9 mouse cellular contexts compared by ENCODE assay signal in genomic region chr5:110136087-110136464, GRCm38 (mm10). TPM values are rescaled to one million over a fixed set of nuclear protein-coding genes. Genes with fewer than 3 reads are reported as not detected.
DNase-seq lines count a peak whose midpoint lies in the region; ATAC-seq and TF ChIP-seq lines count a peak whose summit lies in the region.
"Had no signal": no experiment of that assay in that cellular context is flagged by ENCODE, and none has a peak within 500 bp of the region (broad histone marks: within the 10 kb centered on the region; RNA-seq: fewer than 3 reads in every experiment).

No protein-coding gene starts in this region.

- no peak for ATAC-seq in heart, postnatal 0 days (ENCODE audit: insufficient read depth, low read depth)
- peak; percentile 29 for ATAC-seq in Patski
- ATAC-seq in hindbrain, embryonic 11.5 days (ENCODE audit: low FRiP score), result peak; percentile 47; the same call in 1 of the 2 replicates

- peak overlapping the region; percentile 76 for H3K9ac ChIP-seq in heart, postnatal 0 days (replicated peaks; ENCODE audit: low read depth, low read length)
- peak overlapping the region; percentile 75 for H3K9ac ChIP-seq in hindbrain, embryonic 11.5 days (ENCODE audit: low read depth, low read length)

- no peaks in the 10 kb centered on the region for H3K27me3 ChIP-seq in heart, postnatal 0 days (ENCODE audit: control insufficient read depth, insufficient read depth, low read length)
- no peaks in the 10 kb centered on the region for H3K27me3 ChIP-seq in Patski
- no peaks in the 10 kb centered on the region for H3K27me3 ChIP-seq in hindbrain, embryonic 11.5 days (ENCODE audit: control insufficient read depth, insufficient read depth, low read length)

- no peak for DNase-seq in heart, postnatal 0 days (ENCODE audit: low spot score)
- no peak for DNase-seq in heart, postnatal 36 days
- DNase-seq in Patski (ENCODE audit: low read depth, low spot score), result peak; percentile 6
- no peak for DNase-seq in hindbrain, embryonic 11.5 days (ENCODE audit: low spot score)
- peak; percentile 4 for DNase-seq in mesoderm, embryonic 11.5 days (ENCODE audit: low read depth, low spot score)
- no peak for DNase-seq in cerebellum, postnatal 4 days (ENCODE audit: low spot score in 2 of 2)
- DNase-seq in adrenal gland, postnatal 36 days, result no peak
- no peak for DNase-seq in adrenal gland, adult 18-20 months (ENCODE audit: low spot score in 2 of 2)

- H3K27ac ChIP-seq in heart, postnatal 0 days (ENCODE audit: low read depth), result peak overlapping the region; percentile 75
- H3K27ac ChIP-seq in hindbrain, embryonic 11.5 days (ENCODE audit: low read depth, low read length), result peak overlapping the region; percentile 54

- in situ Hi-C loops in Patski (cut with MboI; ENCODE audit: low pct_unique_long_range_greater_than_20kb), result loop anchor here (10.0 kb wide), 1 partner anchor 581 kb away; the partner anchor contains the start of gene Crlf2

- CTCF ChIA-PET in Patski (lab: Charles Lee), result interaction anchor here (1.1 kb wide), 1 partner anchor 79 kb away, joined by 3 read pairs; no protein-coding TSS in a partner anchor

- peaks cover 7% of the 10 kb centered on the region for H3K9me3 ChIP-seq in heart, postnatal 0 days (replicated peaks; ENCODE audit: control insufficient read depth, low read length)
- no peaks in the 10 kb centered on the region for H3K9me3 ChIP-seq in hindbrain, embryonic 11.5 days (ENCODE audit: control insufficient read depth, low read length)

- peak overlapping the region; percentile 82 for H3K4me2 ChIP-seq in heart, postnatal 0 days (ENCODE audit: low read depth, low read length)
- H3K4me2 ChIP-seq in hindbrain, embryonic 11.5 days (replicated peaks; ENCODE audit: low read depth, low read length), result peak overlapping the region; percentile 71

- 3% methylated on average over 18 of the region's 18 CpGs for WGBS in heart, postnatal 0 days
- WGBS in hindbrain, embryonic 11.5 days, result 8% methylated on average over 18 of the region's 18 CpGs

- intact Hi-C loops in heart, postnatal 36 days (cut with DNase I), result loop anchor here (5.0 to 10.0 kb wide), 4 partner anchors 41 to 581 kb away; partner anchors contain the start of genes Crlf2, Golga3 and Zfp932

- 0 out of 2 replicates have a peak, but pooled peaks cover 4% of the 10 kb centered on the region for H3K4me1 ChIP-seq in heart, postnatal 0 days (ENCODE audit: control insufficient read depth, insufficient read depth)
- no peaks in the 10 kb centered on the region for H3K4me1 ChIP-seq in hindbrain, embryonic 11.5 days (replicated peaks; ENCODE audit: control insufficient read depth, insufficient read depth, low read length)

- POLR2A ChIA-PET in Patski (lab: Charles Lee), result no interaction called here

- no peak for TF ChIP-seq CTCF in heart, postnatal 0 days (IDR thresholded peaks at IDR 0.05; ENCODE audit: low read depth)
- TF ChIP-seq CTCF in Patski (IDR thresholded peaks at IDR 0.05), result no peak

- H3K4me3 ChIP-seq in heart, postnatal 0 days (ENCODE audit: low read depth, low read length), result peak overlapping the region; percentile 81
- peak overlapping the region; percentile 85 for H3K4me3 ChIP-seq in hindbrain, embryonic 11.5 days (ENCODE audit: low read depth, low read length)

- peaks cover 19% of the 10 kb centered on the region for H3K36me3 ChIP-seq in heart, postnatal 0 days (replicated peaks; ENCODE audit: control insufficient read depth, insufficient read depth, low read length)
- no peaks in the 10 kb centered on the region for H3K36me3 ChIP-seq in hindbrain, embryonic 11.5 days (ENCODE audit: control insufficient read depth, insufficient read depth, low read length)

- no peak for TF ChIP-seq EP300 in heart, postnatal 0 days (IDR thresholded peaks at IDR 0.05; ENCODE audit: low read depth)

RNA-seq across cellular contexts. Expression of gene Chfr, which starts 0.4 kb away (rescaled TPM):
- 32.3 and 56.0 TPM in 2 replicates for total RNA-seq in heart, postnatal 0 days (2014; rRNA removed; ENCODE audit: low replicate concordance)
- 17.3 and 19.7 TPM in 2 replicates for polyA plus RNA-seq in heart, postnatal 0 days (2015; fragmentation: Nextera tagmentation; extraction: Ambion mirVana)
- 10 to 100 TPM; 13.2 to 13.8 TPM for total RNA-seq in heart, postnatal 36 days (2021)
- 43.4 TPM for polyA plus RNA-seq in Patski (2021)
- polyA plus RNA-seq in hindbrain, embryonic 11.5 days (2014; fragmentation: Nextera tagmentation; extraction: Ambion mirVana), result 86.9 and 88.5 TPM in 2 replicates
- total RNA-seq in adrenal gland, postnatal 36 days (2021), result 10 to 100 TPM; 29.7 to 31.9 TPM
- 10 to 100 TPM; 20.3 to 31.9 TPM for total RNA-seq in adrenal gland, adult 18-20 months (2021)

RNA-seq across cellular contexts. Expression of gene Zfp605, which starts 26.2 kb away (rescaled TPM):
- total RNA-seq in heart, postnatal 0 days (2014; rRNA removed; ENCODE audit: low replicate concordance), result 0.50 and 3.3 TPM in 2 replicates
- 2.1 and 2.4 TPM in 2 replicates for polyA plus RNA-seq in heart, postnatal 0 days (2015; fragmentation: Nextera tagmentation; extraction: Ambion mirVana)
- 1 to 10 TPM; 2.7 to 2.9 TPM for total RNA-seq in heart, postnatal 36 days (2021)
- 12.6 TPM for polyA plus RNA-seq in Patski (2021)
- polyA plus RNA-seq in hindbrain, embryonic 11.5 days (2014; fragmentation: Nextera tagmentation; extraction: Ambion mirVana), result 8.6 and 10.7 TPM in 2 replicates
- total RNA-seq in adrenal gland, postnatal 36 days (2021), result 1 to 10 TPM; 6.5 to 6.9 TPM
- 1 to 10 TPM; 6.0 to 6.2 TPM for total RNA-seq in adrenal gland, adult 18-20 months (2021)

RNA-seq across cellular contexts. Expression of gene Gtpbp6, which starts 28.1 kb away (rescaled TPM):
- total RNA-seq in heart, postnatal 0 days (2014; rRNA removed; ENCODE audit: low replicate concordance), result 29.8 and 32.3 TPM in 2 replicates
- 13.9 and 14.2 TPM in 2 replicates for polyA plus RNA-seq in heart, postnatal 0 days (2015; fragmentation: Nextera tagmentation; extraction: Ambion mirVana)
- total RNA-seq in heart, postnatal 36 days (2021), result 10 to 100 TPM; 27.2 to 28.8 TPM
- polyA plus RNA-seq in Patski (2021), result 56.8 TPM
- polyA plus RNA-seq in hindbrain, embryonic 11.5 days (2014; fragmentation: Nextera tagmentation; extraction: Ambion mirVana), result 26.6 and 29.5 TPM in 2 replicates
- 10 to 100 TPM; 50.6 to 71.9 TPM for total RNA-seq in adrenal gland, postnatal 36 days (2021)
- 10 to 100 TPM; 69.9 to 71.0 TPM for total RNA-seq in adrenal gland, adult 18-20 months (2021)

RNA-seq across cellular contexts. Expression of gene Plcxd1, which starts 36.3 kb away (rescaled TPM):
- not detected in 2 replicates for total RNA-seq in heart, postnatal 0 days (2014; rRNA removed; ENCODE audit: low replicate concordance)
- polyA plus RNA-seq in heart, postnatal 0 days (2015; fragmentation: Nextera tagmentation; extraction: Ambion mirVana), result 0.26 and 0.29 TPM in 2 replicates
- total RNA-seq in heart, postnatal 36 days (2021), result not detected
- 1.6 TPM for polyA plus RNA-seq in Patski (2021)
- polyA plus RNA-seq in hindbrain, embryonic 11.5 days (2014; fragmentation: Nextera tagmentation; extraction: Ambion mirVana), result 0.64 and 0.76 TPM in 2 replicates
- total RNA-seq in adrenal gland, postnatal 36 days (2021), result under 1 TPM in 1 of 2 experiments, not detected in 1; 0.10 TPM
- total RNA-seq in adrenal gland, adult 18-20 months (2021), result under 1 TPM in 1 of 2 experiments, not detected in 1; 0.19 TPM
- total RNA-seq: gastrocnemius, postnatal 36 days had no signal

RNA-seq across cellular contexts. Expression of gene Golga3, which starts 40.4 kb away (rescaled TPM):
- 10.1 and 17.6 TPM in 2 replicates for total RNA-seq in heart, postnatal 0 days (2014; rRNA removed; ENCODE audit: low replicate concordance)
- polyA plus RNA-seq in heart, postnatal 0 days (2015; fragmentation: Nextera tagmentation; extraction: Ambion mirVana), result 8.7 and 11.1 TPM in 2 replicates
- 10 to 100 TPM; 49.4 to 50.0 TPM for total RNA-seq in heart, postnatal 36 days (2021)
- 33.5 TPM for polyA plus RNA-seq in Patski (2021)
- polyA plus RNA-seq in hindbrain, embryonic 11.5 days (2014; fragmentation: Nextera tagmentation; extraction: Ambion mirVana), result 21.0 and 26.0 TPM in 2 replicates
- 10 to 100 TPM; 42.5 to 43.2 TPM for total RNA-seq in adrenal gland, postnatal 36 days (2021)
- total RNA-seq in adrenal gland, adult 18-20 months (2021), result 10 to 100 TPM; 34.6 to 40.7 TPM

Comparison
In these comparisons a context has a peak if more than half of its experiments do, and no peak if none do; other contexts are left out.
1. DNase-seq: peak in Patski (single experiment) and mesoderm, embryonic 11.5 days (single experiment); none in heart, postnatal 0 days (single experiment), heart, postnatal 36 days (0 of 2), hindbrain, embryonic 11.5 days (single experiment), cerebellum, postnatal 4 days (0 of 2), adrenal gland, postnatal 36 days (0 of 2) and adrenal gland, adult 18-20 months (0 of 2).